Mouse (Mus musculus): ENCODE measurements around the gene Mapk8ip1. TPM values are rescaled to one million over a fixed set of nuclear protein-coding genes. Genes with fewer than 3 reads are reported as not detected.

Gene Mapk8ip1
- polyA plus RNA-seq (2015; fragmentation: Nextera tagmentation; extraction: Ambion mirVana) = 32.1 and 34.9 TPM in 2 replicates

DNA sequence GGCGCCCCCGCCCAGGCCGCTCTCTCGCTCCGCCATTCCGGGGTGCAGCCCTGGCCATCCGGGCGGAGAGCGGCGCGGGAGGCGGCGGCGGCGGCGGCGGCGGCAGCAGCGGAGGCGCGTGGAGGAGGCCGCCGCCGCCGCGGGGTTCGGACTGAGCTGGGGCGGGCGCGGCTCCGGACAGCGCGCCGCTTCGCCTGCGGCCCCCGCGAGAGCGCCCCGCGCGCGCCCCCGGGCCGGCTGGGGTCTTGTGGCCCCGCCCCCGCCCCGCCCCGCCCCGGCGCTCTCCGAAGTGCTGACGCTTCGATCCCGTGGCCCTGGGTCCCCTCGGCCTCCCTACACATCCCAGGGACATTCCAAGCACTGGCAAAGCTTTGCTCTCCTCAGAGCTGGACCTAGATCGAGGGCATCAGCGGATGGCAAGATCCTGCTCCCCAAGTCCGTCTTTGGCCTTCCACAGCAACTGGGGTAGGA is at the start of gene Mapk8ip1:
Gene Mapk8ip1 (minus strand): TSS at position 173 of the 471 bp plus-strand sequence.
- WGBS = under 1% methylated on average over 39 of the region's 59 CpGs
- ATAC-seq (replicated peaks; ENCODE audit: low FRiP score) = peak; percentile 84
- Histone ChIP-seq H3K27me3 (peaks cover 8% of the 10 kb centered on the region), H3K9ac (peak within 1 kb of the TSS; percentile 64), H3K9me3 (replicated peaks) (no peaks in the 10 kb centered on the region), H3K4me2 (peak within 1 kb of the TSS; percentile 85), H3K4me3 (replicated peaks) (peak within 1 kb of the TSS; percentile 67), H3K27ac (no peak within 1 kb of the TSS), H3K4me1 (peaks cover 11% of the 10 kb centered on the region), H3K36me3 (peaks cover 27% of the 10 kb centered on the region)

DNA sequence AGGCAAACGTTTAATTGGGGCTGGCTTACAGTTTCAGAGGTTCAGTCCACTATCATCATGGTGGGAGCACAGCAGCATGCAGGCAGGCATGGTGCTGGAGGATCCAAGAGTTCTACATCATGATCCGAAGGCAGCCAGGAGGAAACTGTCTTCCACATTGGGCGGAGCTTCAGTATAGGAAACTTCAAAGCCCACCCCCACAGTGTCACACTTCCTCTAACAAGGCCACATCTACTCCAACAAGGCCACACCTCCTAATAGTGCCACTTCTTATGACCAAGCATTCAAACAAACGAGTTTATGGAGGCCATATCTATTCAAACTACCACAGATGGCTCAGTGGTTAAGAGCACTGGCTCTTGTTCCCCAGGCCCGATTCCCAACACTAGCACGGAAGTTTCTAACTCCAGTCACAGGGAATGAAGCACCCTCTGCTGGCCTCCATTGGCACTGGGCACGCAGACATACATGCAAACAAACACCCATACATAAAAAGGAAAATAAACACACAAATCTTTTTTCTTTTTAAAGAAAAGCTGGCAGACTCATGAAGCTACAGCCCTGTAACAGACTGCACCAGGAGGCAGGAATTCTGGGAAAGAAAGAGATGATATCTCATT is 46.2 kb upstream of the Mapk8ip1 start:
- H3K9ac ChIP-seq = no peak overlapping the region
- peaks cover 1% of the 10 kb centered on the region for H3K36me3 ChIP-seq
- WGBS = 65% methylated on average over 7 of the region's 7 CpGs
- no peak for ATAC-seq (replicated peaks; ENCODE audit: low FRiP score)
- no peak overlapping the region for H3K4me3 ChIP-seq (replicated peaks)
- H3K27ac ChIP-seq = no peak overlapping the region
- H3K4me2 ChIP-seq = no peak overlapping the region
- H3K4me1 ChIP-seq = no peaks in the 10 kb centered on the region
- no peaks in the 10 kb centered on the region for H3K27me3 ChIP-seq
- H3K9me3 ChIP-seq (replicated peaks) = no peaks in the 10 kb centered on the region

DNA sequence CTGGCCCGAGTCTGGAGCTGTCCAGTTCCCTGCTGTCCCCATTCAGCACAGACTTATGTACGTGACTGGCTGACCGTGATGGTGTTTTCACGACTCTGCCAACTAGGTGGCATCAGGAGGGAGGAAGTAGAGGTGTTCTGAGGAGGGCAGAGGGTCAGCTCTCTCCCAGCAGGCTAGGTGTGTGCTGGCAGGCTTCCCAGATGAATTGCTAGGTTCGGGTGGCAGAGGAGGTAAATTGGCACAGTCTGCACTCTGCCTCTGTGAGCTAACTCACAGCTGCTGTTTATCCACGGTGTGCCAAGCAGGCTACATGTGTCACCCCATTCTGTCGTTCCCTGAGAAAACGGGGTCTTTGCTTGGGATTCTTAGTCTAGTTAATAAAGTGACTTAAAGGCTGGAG is 45.6 kb upstream of the Mapk8ip1 start:
- Histone ChIP-seq H3K27me3 (no peaks in the 10 kb centered on the region), H3K36me3 (no peaks in the 10 kb centered on the region), H3K4me2 (no peak overlapping the region), H3K4me3 (replicated peaks) (no peak overlapping the region), H3K9me3 (replicated peaks) (no peaks in the 10 kb centered on the region), H3K27ac (no peak overlapping the region), H3K9ac (no peak overlapping the region), H3K4me1 (no peaks in the 10 kb centered on the region)
- WGBS = 67% methylated on average over 8 of the region's 8 CpGs
- ATAC-seq (replicated peaks; ENCODE audit: low FRiP score) = no peak

DNA sequence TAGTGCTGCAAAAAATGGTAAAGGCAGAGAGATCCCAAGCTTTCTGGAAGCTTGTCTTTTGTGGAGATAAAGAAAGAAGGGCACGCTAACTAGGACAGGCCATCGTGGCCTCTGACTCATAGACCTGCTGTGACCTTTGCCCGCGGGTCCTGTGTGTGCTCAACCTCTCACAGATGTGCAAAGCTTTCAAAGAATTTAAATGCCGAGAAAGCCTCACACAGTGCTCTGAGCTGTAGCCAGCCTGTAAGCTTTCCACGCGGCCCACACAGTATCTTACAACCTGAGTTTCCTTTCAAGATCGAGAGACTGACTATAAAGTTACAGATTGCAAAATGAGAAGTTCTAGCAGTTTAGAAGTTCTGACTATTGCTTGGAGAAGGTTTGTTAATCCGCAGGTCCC is 44.8 kb upstream of the Mapk8ip1 start:
- Histone ChIP-seq H3K9ac (no peak overlapping the region), H3K4me3 (replicated peaks) (no peak overlapping the region), H3K27ac (no peak overlapping the region), H3K36me3 (no peaks in the 10 kb centered on the region), H3K27me3 (no peaks in the 10 kb centered on the region), H3K9me3 (replicated peaks) (no peaks in the 10 kb centered on the region), H3K4me1 (no peaks in the 10 kb centered on the region), H3K4me2 (no peak overlapping the region)
- WGBS = 53% methylated on average over 9 of the region's 9 CpGs
- no peak for ATAC-seq (replicated peaks; ENCODE audit: low FRiP score)

DNA sequence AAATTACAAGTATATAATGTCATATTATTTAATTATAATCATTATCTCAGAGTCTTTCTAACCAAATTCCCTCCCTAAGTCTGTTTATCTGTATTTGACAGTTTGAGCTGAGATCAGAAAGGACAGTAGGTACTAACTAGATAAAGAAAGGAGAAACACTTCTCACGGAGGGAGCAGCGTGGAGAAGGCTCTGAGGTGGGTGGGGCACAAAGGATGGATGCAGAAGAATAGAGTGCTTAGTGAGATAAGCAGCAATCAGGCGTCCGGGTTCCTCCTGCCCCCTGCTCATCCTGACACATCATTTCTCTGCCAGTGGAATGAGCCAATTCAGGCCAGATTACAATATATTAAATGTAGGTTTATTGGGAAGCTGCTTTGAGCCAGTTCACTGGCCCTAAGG is 43.3 kb upstream of the Mapk8ip1 start:
- H3K4me3 ChIP-seq (replicated peaks) = no peak overlapping the region
- no peak overlapping the region for H3K4me2 ChIP-seq
- no peaks in the 10 kb centered on the region for H3K4me1 ChIP-seq
- H3K9ac ChIP-seq = no peak overlapping the region
- no peaks in the 10 kb centered on the region for H3K27me3 ChIP-seq
- WGBS = 70% methylated on average over 4 of the region's 4 CpGs
- ATAC-seq (replicated peaks; ENCODE audit: low FRiP score) = no peak
- H3K9me3 ChIP-seq (replicated peaks) = no peaks in the 10 kb centered on the region
- no peaks in the 10 kb centered on the region for H3K36me3 ChIP-seq
- H3K27ac ChIP-seq = no peak overlapping the region

DNA sequence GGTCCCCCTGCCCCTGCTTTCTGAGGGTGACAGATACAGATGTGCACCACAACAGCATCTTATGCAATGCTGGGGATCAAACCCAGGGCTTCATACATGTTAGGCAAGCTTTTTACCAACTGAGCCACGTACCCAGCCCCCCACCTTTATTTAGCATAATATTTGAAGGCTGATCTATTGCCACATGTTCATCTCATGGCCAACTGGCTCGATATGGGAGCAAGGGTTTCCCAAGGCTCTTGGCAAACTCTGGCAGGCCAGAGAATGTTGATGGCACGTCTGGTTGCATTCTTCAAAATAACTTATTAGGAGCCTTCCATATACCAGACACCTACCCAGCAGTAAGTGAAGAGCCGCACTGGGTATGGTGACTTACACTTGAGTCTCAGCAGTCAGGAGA is 42.2 kb upstream of the Mapk8ip1 start:
- no peaks in the 10 kb centered on the region for H3K4me1 ChIP-seq
- H3K27ac ChIP-seq = no peak overlapping the region
- no peak overlapping the region for H3K4me2 ChIP-seq
- H3K4me3 ChIP-seq (replicated peaks) = no peak overlapping the region
- ATAC-seq (replicated peaks; ENCODE audit: low FRiP score) = no peak
- H3K9me3 ChIP-seq (replicated peaks) = no peaks in the 10 kb centered on the region
- H3K27me3 ChIP-seq = no peaks in the 10 kb centered on the region
- no peak overlapping the region for H3K9ac ChIP-seq
- H3K36me3 ChIP-seq = no peaks in the 10 kb centered on the region
- WGBS = 84% methylated on average over 4 of the region's 4 CpGs

DNA sequence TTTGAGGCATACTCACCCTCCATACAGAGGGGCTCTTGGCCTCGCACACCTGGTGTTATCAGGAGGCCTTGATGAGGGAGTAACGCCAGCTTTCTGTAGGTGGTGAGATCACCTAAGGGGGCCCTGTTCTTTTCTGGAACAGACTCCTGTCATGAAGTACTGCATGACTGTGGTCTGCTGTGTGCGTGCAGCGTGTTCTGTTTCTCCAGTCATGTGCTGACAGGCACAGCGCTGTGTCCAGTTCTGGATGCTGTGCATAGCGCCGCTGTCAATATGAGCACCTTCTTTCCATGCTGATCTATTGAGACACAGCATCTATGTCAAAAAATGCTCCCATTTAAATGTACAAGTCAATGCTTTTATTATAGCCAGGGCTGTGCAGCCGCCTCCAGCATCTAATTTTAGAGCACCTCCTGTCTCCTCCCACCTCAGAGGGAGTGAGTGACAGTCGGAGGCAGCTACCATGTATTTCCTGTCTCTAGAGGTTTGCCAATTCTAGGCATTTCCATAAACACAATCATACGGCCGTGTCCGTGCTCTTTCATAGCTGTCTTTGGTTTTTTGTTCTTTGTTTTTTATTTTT is 41.4 kb upstream of the Mapk8ip1 start:
- 71% methylated on average over 12 of the region's 12 CpGs for WGBS
- Histone ChIP-seq H3K36me3 (no peaks in the 10 kb centered on the region), H3K4me3 (replicated peaks) (no peak overlapping the region), H3K27me3 (no peaks in the 10 kb centered on the region), H3K9ac (no peak overlapping the region), H3K4me2 (no peak overlapping the region), H3K9me3 (replicated peaks) (no peaks in the 10 kb centered on the region), H3K27ac (no peak overlapping the region), H3K4me1 (peaks cover 4% of the 10 kb centered on the region)
- no peak for ATAC-seq (replicated peaks; ENCODE audit: low FRiP score)

DNA sequence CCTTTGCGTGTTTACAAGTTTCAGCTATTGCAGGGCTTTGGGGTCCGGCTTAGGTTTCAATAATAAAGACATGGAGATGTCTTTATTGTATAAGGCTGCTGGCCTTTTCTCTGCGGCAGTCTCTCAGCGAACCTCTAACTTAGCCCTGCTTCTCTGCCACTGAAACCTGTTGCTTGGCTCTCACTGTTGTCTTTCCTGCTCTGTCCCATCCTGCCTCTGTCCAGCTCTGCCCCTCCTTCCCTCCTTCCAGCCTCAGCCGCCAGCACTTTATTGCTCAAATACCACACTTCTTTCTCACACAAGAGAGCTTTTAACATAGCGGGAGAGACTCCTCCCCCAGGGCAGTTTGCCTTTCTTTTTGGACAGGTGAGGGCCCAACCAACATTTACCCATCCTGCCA is 39.4 kb upstream of the Mapk8ip1 start:
- H3K4me3 ChIP-seq (replicated peaks) = no peak overlapping the region
- ATAC-seq (replicated peaks; ENCODE audit: low FRiP score) = no peak
- H3K9ac ChIP-seq = no peak overlapping the region
- H3K9me3 ChIP-seq (replicated peaks) = 0 out of 2 replicates have a peak, but pooled peaks cover 3% of the 10 kb centered on the region
- whole genome bisulfite sequencing = 47% methylated on average over 6 of the region's 6 CpGs
- peaks cover 1% of the 10 kb centered on the region; the same call in 1 of the 2 replicates for H3K27me3 ChIP-seq
- peaks cover 4% of the 10 kb centered on the region for H3K4me1 ChIP-seq
- no peak overlapping the region for H3K4me2 ChIP-seq
- H3K27ac ChIP-seq = no peak overlapping the region
- H3K36me3 ChIP-seq = no peaks in the 10 kb centered on the region

DNA sequence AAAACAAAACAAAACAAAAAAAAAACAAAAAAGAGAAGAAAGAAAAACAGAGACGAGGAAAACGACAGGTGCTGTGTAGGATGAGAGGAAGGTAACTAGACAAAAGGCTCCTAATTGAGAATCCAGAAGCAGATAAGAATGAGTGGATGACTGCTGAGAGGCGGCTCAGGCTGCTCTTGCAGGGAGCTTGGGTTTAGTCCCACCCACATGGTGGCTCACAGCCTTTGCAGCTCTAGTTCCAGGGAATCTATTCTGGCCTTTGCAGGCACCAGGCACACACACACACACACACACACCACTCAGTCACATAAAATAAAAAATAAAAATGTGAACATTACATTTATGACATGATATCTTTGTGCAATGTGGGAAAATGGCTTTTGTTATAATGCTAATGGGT is 37.5 kb upstream of the Mapk8ip1 start:
- WGBS = 65% methylated on average over 3 of the region's 3 CpGs
- Histone ChIP-seq H3K9me3 (replicated peaks) (0 out of 2 replicates have a peak, but pooled peaks cover 3% of the 10 kb centered on the region), H3K4me3 (replicated peaks) (no peak overlapping the region), H3K4me2 (no peak overlapping the region), H3K4me1 (peaks cover 13% of the 10 kb centered on the region), H3K36me3 (no peaks in the 10 kb centered on the region), H3K27ac (no peak overlapping the region), H3K9ac (no peak overlapping the region), H3K27me3 (peaks cover 4% of the 10 kb centered on the region; the same call in 1 of the 2 replicates)
- ATAC-seq (replicated peaks; ENCODE audit: low FRiP score) = no peak

DNA sequence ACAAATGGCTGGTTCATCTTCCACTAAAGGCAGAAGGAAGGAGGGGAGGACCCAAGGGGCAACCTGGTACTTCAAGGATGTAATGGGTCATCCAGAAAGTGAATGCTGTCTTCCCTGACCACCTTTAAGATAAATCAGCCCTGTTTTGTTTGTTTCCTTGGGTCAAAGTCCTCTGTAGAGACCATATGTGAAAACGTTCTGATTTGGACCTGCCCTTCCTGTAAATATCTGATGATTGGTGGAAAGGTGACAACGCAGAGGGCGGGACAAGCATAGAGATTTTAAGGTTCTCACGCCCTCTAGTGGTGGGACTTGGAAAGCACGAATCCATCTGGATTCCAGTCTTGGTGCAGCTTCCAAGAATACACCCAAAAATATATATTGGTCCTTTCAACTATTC is 36.8 kb upstream of the Mapk8ip1 start:
- WGBS = 0% methylated on average over 5 of the region's 5 CpGs
- 0 out of 2 replicates have a peak, but pooled peaks cover 3% of the 10 kb centered on the region for H3K9me3 ChIP-seq (replicated peaks)

DNA sequence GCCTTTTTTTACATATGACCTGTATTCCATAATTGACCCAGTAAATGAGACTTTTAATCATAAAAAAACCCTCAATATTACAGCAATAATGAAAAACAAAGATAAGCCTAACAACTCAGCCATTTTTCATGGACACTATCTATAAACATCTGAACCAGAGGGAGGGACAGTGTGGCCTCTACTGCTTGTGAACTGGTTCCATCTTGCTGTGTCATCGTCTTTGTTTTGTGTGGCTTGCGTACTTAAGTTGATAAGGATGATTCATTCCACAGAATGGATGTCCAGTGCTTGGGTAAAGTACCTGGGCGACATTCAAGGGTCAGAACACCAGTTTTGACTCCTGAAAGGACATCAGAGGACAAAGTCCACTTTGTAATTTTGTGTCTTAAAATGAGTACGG is 36.3 kb upstream of the Mapk8ip1 start:
- 82% methylated on average over 4 of the region's 4 CpGs for WGBS
- no peak for ATAC-seq (replicated peaks; ENCODE audit: low FRiP score)
- Histone ChIP-seq H3K4me2 (peak overlapping the region; percentile 40; the same call in 1 of the 2 replicates), H3K36me3 (no peaks in the 10 kb centered on the region), H3K9ac (no peak overlapping the region), H3K27ac (no peak overlapping the region), H3K9me3 (replicated peaks) (0 out of 2 replicates have a peak, but pooled peaks cover 3% of the 10 kb centered on the region), H3K4me3 (replicated peaks) (no peak overlapping the region), H3K4me1 (peaks cover 25% of the 10 kb centered on the region), H3K27me3 (peaks cover 4% of the 10 kb centered on the region; the same call in 1 of the 2 replicates)

More for the DNA sequence above, 36.8 kb upstream of the Mapk8ip1 start:
- Histone ChIP-seq H3K27ac (no peak overlapping the region), H3K36me3 (no peaks in the 10 kb centered on the region), H3K27me3 (peaks cover 4% of the 10 kb centered on the region; the same call in 1 of the 2 replicates), H3K4me1 (peaks cover 20% of the 10 kb centered on the region), H3K4me3 (replicated peaks) (no peak overlapping the region), H3K4me2 (peak overlapping the region; percentile 40), H3K9ac (no peak overlapping the region)
- no peak for ATAC-seq (replicated peaks; ENCODE audit: low FRiP score)

DNA sequence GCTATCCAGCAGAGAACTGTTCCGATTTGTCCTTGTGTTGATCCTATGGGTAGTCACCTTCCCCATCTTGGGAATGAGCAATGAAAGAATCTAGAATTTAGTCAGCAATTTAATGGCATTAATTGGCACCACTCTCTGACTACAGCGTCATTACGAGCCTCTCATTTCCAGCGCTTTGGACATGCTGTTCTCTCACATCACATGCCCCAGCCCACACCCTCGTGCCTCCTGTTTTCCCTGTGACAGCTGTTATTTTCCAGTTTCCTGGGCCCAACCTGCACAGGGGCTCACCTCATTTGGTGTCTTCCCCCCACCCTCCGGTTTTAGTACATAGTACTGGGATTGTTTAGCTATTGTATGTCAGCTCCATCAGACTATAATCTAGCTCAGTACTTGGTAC is 34.0 kb upstream of the Mapk8ip1 start:
- Histone ChIP-seq H3K36me3 (no peaks in the 10 kb centered on the region), H3K4me3 (replicated peaks) (peak overlapping the region; percentile 81; the same call in 1 of the 2 replicates), H3K9ac (no peak overlapping the region), H3K4me1 (peaks cover 46% of the 10 kb centered on the region), H3K27me3 (peaks cover 4% of the 10 kb centered on the region; the same call in 1 of the 2 replicates), H3K9me3 (replicated peaks) (0 out of 2 replicates have a peak, but pooled peaks cover 3% of the 10 kb centered on the region), H3K4me2 (no peak overlapping the region), H3K27ac (no peak overlapping the region)
- ATAC-seq (replicated peaks; ENCODE audit: low FRiP score) = no peak
- WGBS = 57% methylated on average over 6 of the region's 6 CpGs
